Mouse (Mus musculus): ENCODE data around the gene Anapc15-ps. TPM values are rescaled to one million over a fixed set of nuclear protein-coding genes. Genes with fewer than 3 reads are reported as not detected.
A peak's percentile ranks its signal among the peaks of the same experiment; 100 is the strongest.

Anapc15-ps gene
- polyA plus RNA-seq, 1 experiment from 2014 or later, result not detected

- H3K36me3 ChIP-seq, result no peaks in the 10 kb centered on the region
- H3K4me3 ChIP-seq, result no peak overlapping the region
- no peak overlapping the region for H3K4me2 ChIP-seq (replicated peaks)
- ATAC-seq (ENCODE audit: low FRiP score), result no peak
- H3K4me1 ChIP-seq, result peaks cover 7% of the 10 kb centered on the region; the same call in 1 of the 2 replicates
- H3K9ac ChIP-seq, result no peak overlapping the region
- H3K27ac ChIP-seq, result no peak overlapping the region
- H3K9me3 ChIP-seq (replicated peaks), result no peaks in the 10 kb centered on the region
- WGBS, result 78% methylated on average over 3 of the region's 3 CpGs
- H3K27me3 ChIP-seq, result no peaks in the 10 kb centered on the region
Observed at GRCm38 (mm10) chr10:95705747-95706146, 32.5 kb upstream of the Anapc15-ps start.

GRCm38 (mm10) chr10:95704847-95705246, 31.6 kb upstream of the Anapc15-ps start:
- no peak overlapping the region for H3K27ac ChIP-seq
- H3K9ac ChIP-seq, result no peak overlapping the region
- no peaks in the 10 kb centered on the region for H3K36me3 ChIP-seq
- 96% methylated on average over 6 of the region's 6 CpGs for WGBS
- H3K4me2 ChIP-seq (replicated peaks), result no peak overlapping the region
- no peak for ATAC-seq (ENCODE audit: low FRiP score)
- no peaks in the 10 kb centered on the region for H3K27me3 ChIP-seq
- peaks cover 7% of the 10 kb centered on the region; the same call in 1 of the 2 replicates for H3K4me1 ChIP-seq
- H3K9me3 ChIP-seq (replicated peaks), result no peaks in the 10 kb centered on the region
- no peak overlapping the region for H3K4me3 ChIP-seq

- H3K4me1 ChIP-seq, result no peaks in the 10 kb centered on the region
- no peak for ATAC-seq (ENCODE audit: low FRiP score)
- no peak overlapping the region for H3K4me2 ChIP-seq (replicated peaks)
- no peaks in the 10 kb centered on the region for H3K9me3 ChIP-seq (replicated peaks)
- H3K36me3 ChIP-seq, result no peaks in the 10 kb centered on the region
- H3K27ac ChIP-seq, result no peak overlapping the region
- no peak overlapping the region for H3K4me3 ChIP-seq
- H3K27me3 ChIP-seq, result no peaks in the 10 kb centered on the region
- no peak overlapping the region for H3K9ac ChIP-seq
- 95% methylated on average over 5 of the region's 5 CpGs for WGBS
Observed at GRCm38 (mm10) chr10:95703730-95704129, 30.5 kb upstream of the Anapc15-ps start.

- H3K9ac ChIP-seq, result no peak overlapping the region
- ATAC-seq (ENCODE audit: low FRiP score), result no peak
Observed at GRCm38 (mm10) chr10:95700422-95700821, 27.2 kb upstream of the Anapc15-ps start.

DNA sequence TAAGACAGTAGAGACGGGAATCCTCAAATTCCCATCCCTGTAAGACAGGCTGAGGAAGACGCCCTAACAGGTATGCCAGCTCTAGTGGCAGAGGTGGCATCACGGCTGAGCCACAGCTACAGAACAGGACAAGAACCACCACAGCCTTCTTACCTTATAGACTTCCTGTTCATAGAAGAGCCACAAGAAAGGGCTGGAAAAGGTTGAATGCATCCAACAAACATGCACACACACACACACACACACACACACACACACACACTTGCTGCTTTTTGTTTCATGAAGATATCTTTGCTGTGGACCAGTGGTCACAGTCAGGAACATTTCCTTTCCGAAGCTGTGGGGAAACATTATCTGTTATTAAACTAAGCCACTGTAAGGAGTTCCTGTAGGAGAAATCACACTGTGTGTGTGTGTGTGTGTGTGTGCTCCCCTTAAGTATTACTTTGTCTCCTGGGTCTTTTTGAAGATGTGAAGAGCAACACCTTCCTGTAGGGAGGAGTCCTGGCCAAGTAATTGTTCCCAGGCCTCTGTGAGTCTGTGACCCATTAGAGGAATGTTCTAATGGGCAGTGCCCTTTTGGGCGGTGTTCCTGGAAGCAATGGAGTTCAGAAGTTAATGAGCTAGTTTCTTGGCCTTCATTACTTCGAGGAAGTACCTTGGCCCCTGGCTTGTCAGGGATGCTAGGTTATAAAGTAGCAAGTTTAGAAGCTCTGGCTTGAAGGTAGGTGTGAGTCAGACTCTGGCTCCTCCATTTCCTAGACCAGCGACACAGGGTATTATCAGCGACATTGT, 25.9 kb upstream of the Anapc15-ps start:
- WGBS, result 91% methylated on average over 8 of the region's 8 CpGs
- Histone ChIP-seq H3K27ac (no peak overlapping the region), H3K9ac (no peak overlapping the region), H3K4me1 (peaks cover 7% of the 10 kb centered on the region; the same call in 1 of the 2 replicates), H3K36me3 (no peaks in the 10 kb centered on the region), H3K9me3 (replicated peaks) (no peaks in the 10 kb centered on the region), H3K27me3 (no peaks in the 10 kb centered on the region), H3K4me2 (replicated peaks) (no peak overlapping the region), H3K4me3 (no peak overlapping the region)
- ATAC-seq (ENCODE audit: low FRiP score), result no peak

More at GRCm38 (mm10) chr10:95700422-95700821, 27.2 kb upstream of the Anapc15-ps start:
- H3K4me1 ChIP-seq, result no peaks in the 10 kb centered on the region
- no peaks in the 10 kb centered on the region for H3K27me3 ChIP-seq
- H3K27ac ChIP-seq, result no peak overlapping the region
- no peak overlapping the region for H3K4me3 ChIP-seq
- WGBS, result 44% methylated on average over 4 of the region's 4 CpGs
- H3K9me3 ChIP-seq (replicated peaks), result no peaks in the 10 kb centered on the region
- H3K4me2 ChIP-seq (replicated peaks), result no peak overlapping the region
- H3K36me3 ChIP-seq, result no peaks in the 10 kb centered on the region

DNA sequence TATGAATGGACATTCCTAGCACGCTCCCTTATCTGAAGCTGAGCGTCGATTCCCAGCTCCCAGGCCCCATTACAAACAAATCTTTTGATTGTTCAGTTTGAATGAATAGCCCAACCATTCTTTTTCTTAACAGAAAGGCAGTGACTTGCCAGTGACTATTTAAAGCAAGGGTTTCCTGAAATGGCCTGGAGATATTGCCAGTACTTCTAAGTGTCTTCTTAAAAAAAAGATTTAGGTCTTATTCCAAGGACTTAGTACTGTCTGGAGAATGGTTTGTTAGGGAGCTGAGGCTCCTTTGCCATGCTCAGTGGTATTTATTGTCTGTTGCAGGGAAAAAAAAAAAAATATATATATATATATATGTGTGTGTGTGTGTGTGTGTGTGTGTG, 23.0 kb upstream of the Anapc15-ps start:
- Histone ChIP-seq H3K9ac (no peak overlapping the region), H3K9me3 (replicated peaks) (no peaks in the 10 kb centered on the region), H3K27ac (no peak overlapping the region), H3K4me2 (replicated peaks) (no peak overlapping the region), H3K36me3 (no peaks in the 10 kb centered on the region), H3K4me3 (no peak overlapping the region), H3K4me1 (peaks cover 7% of the 10 kb centered on the region; the same call in 1 of the 2 replicates), H3K27me3 (no peaks in the 10 kb centered on the region)
- no peak for ATAC-seq (ENCODE audit: low FRiP score)
- WGBS, result 34% methylated on average over 3 of the region's 3 CpGs

GRCm38 (mm10) chr10:95695603-95696252, 22.5 kb upstream of the Anapc15-ps start:
- Histone ChIP-seq H3K4me1 (peaks cover 7% of the 10 kb centered on the region; the same call in 1 of the 2 replicates), H3K36me3 (no peaks in the 10 kb centered on the region), H3K27me3 (no peaks in the 10 kb centered on the region), H3K9ac (no peak overlapping the region), H3K4me2 (replicated peaks) (no peak overlapping the region), H3K9me3 (replicated peaks) (no peaks in the 10 kb centered on the region), H3K27ac (no peak overlapping the region), H3K4me3 (no peak overlapping the region)
- no peak for ATAC-seq (ENCODE audit: low FRiP score)
- 78% methylated on average over 18 of the region's 18 CpGs for WGBS

DNA sequence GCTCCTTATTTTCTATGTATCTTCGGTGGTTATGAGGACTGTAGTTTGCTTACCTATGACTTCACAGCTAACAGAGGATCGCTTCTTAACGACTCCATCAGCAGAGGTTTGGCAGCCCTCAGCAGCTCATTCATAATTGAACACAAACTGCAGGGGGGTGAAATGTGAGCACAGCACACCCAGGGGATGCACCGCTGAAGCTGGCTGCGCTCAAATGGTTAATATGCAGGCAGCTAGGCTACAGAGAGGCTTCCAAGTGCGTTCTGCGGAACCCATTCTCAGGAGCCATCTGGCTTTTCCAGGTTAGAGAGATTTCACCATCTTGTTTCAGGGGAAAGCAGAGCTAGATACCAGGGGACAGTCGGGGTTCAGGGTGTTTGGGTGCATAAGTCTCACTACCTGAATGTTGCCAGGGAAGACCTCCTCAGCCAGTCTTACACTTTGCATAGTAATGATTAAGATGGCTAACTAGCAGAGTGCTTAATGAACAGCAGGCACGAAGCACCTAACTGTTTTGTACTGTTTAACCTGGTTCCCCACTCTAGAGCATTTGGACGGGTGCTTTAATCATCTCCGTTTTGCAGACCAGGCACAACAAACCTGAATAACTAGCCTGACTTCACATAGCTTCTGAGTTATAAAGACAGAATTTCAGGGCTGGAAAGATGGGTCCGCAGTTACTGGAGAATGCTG, 21.5 kb upstream of the Anapc15-ps start:
- peak overlapping the region; percentile 21; the same call in 1 of the 2 replicates for H3K4me2 ChIP-seq (replicated peaks)

GRCm38 (mm10) chr10:95691347-95691746, 18.1 kb upstream of the Anapc15-ps start:
- H3K9me3 ChIP-seq (replicated peaks), result no peaks in the 10 kb centered on the region
- H3K27ac ChIP-seq, result no peak overlapping the region
- peaks cover 7% of the 10 kb centered on the region; the same call in 1 of the 2 replicates for H3K4me1 ChIP-seq
- ATAC-seq (ENCODE audit: low FRiP score), result no peak
- H3K9ac ChIP-seq, result no peak overlapping the region
- H3K36me3 ChIP-seq, result no peaks in the 10 kb centered on the region
- H3K27me3 ChIP-seq, result no peaks in the 10 kb centered on the region
- WGBS, result 90% methylated on average over 4 of the region's 4 CpGs
- H3K4me2 ChIP-seq (replicated peaks), result no peak overlapping the region
- H3K4me3 ChIP-seq, result no peak overlapping the region

More for the DNA sequence above, 21.5 kb upstream of the Anapc15-ps start:
- Histone ChIP-seq H3K27me3 (no peaks in the 10 kb centered on the region), H3K9ac (no peak overlapping the region), H3K36me3 (no peaks in the 10 kb centered on the region), H3K4me3 (no peak overlapping the region), H3K9me3 (replicated peaks) (no peaks in the 10 kb centered on the region), H3K4me1 (peaks cover 7% of the 10 kb centered on the region; the same call in 1 of the 2 replicates), H3K27ac (0 out of 2 replicates have a peak overlapping the region, but pooled peaks have one; percentile 35)
- ATAC-seq (ENCODE audit: low FRiP score), result peak; percentile 43; the same call in 1 of the 2 replicates
- 62% methylated on average over 12 of the region's 12 CpGs for WGBS

DNA sequence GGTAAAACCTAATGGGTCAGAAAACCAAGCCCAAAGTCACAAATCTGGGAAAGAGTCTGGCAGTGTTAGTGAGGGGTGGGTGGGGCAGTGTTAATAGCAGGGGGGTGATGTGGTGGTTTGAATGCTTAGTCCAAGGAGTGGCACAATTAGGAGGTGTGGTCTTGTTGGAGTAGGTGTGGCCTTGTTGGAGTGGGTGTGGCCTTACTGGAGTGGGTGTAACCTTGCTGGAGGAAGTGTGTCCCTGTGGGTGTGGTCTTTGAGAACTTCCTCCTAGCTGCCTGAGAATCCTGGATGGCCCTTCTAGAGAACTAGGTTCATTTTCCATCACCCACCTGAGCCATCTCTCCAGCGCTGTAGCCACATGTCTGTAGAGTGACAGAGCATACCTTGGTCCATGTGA, 16.6 kb upstream of the Anapc15-ps start:
- Histone ChIP-seq H3K4me3 (no peak overlapping the region), H3K27ac (no peak overlapping the region), H3K4me1 (peaks cover 9% of the 10 kb centered on the region; the same call in 1 of the 2 replicates), H3K9ac (no peak overlapping the region), H3K36me3 (no peaks in the 10 kb centered on the region), H3K27me3 (no peaks in the 10 kb centered on the region), H3K9me3 (replicated peaks) (no peaks in the 10 kb centered on the region), H3K4me2 (replicated peaks) (no peak overlapping the region)
- 82% methylated on average over 1 of the region's 1 CpGs for WGBS
- no peak for ATAC-seq (ENCODE audit: low FRiP score)

DNA sequence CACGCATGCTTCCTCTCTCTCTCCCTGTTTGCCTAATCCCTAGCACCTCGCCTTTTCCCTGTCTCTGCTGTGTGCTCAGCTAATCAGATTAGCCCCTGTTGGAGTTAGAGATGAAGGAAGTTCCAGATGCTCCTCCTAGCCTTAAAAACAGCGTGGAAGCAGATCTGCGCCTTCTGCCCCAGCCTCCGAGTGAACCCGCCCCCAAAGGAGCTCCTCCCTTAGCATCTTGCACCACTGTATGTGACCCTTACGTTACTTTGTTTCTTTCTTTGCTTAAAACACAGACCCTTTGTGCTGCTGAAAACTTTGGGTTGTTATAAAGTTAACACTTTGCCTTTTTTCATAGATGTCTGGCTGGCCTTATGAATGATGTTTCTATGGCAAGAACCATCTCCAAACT, 15.8 kb upstream of the Anapc15-ps start:
- 81% methylated on average over 7 of the region's 7 CpGs for WGBS
- ATAC-seq (ENCODE audit: low FRiP score), result no peak
- Histone ChIP-seq H3K27ac (no peak overlapping the region), H3K9ac (no peak overlapping the region), H3K4me2 (replicated peaks) (no peak overlapping the region), H3K27me3 (no peaks in the 10 kb centered on the region), H3K4me1 (peaks cover 3% of the 10 kb centered on the region; the same call in 1 of the 2 replicates), H3K36me3 (no peaks in the 10 kb centered on the region), H3K4me3 (no peak overlapping the region), H3K9me3 (replicated peaks) (no peaks in the 10 kb centered on the region)

GRCm38 (mm10) chr10:95687558-95688141, 14.4 kb upstream of the Anapc15-ps start:
- no peak for ATAC-seq (ENCODE audit: low FRiP score)

More at GRCm38 (mm10) chr10:95687558-95688141, 14.4 kb upstream of the Anapc15-ps start:
- no peak overlapping the region for H3K27ac ChIP-seq
- peaks cover 3% of the 10 kb centered on the region; the same call in 1 of the 2 replicates for H3K4me1 ChIP-seq
- WGBS, result 83% methylated on average over 21 of the region's 21 CpGs
- no peaks in the 10 kb centered on the region for H3K9me3 ChIP-seq (replicated peaks)
- H3K4me3 ChIP-seq, result no peak overlapping the region
- no peaks in the 10 kb centered on the region for H3K36me3 ChIP-seq
- no peak overlapping the region for H3K4me2 ChIP-seq (replicated peaks)
- H3K27me3 ChIP-seq, result no peaks in the 10 kb centered on the region
- H3K9ac ChIP-seq, result no peak overlapping the region
